Mouse (Mus musculus) neural tube, embryonic 14.5 days (tissue): ENCODE data around the gene Ofcc1. TPM values are rescaled to one million over a fixed set of nuclear protein-coding genes. Genes with fewer than 3 reads are reported as not detected.

Source experiments
- ATAC-seq: fragments of 200-750 bp; cut with Nextera tagmentation; 2 replicates; pipeline ENCODE4 v1.8.0; 2017; ENCODE audit warnings: low read depth, mild to moderate bottlenecking, moderate TSS enrichment, moderate library complexity
- H3K27ac ChIP-seq: fragments of 300-500 bp; sonication (generic); 2 replicates; pipeline ENCODE4 v1.5.1; 2014; ENCODE audit warnings: low read depth, mild to moderate bottlenecking, control low read depth, low read length, moderate library complexity, mixed read lengths
- H3K27me3 ChIP-seq: fragments of 300-500 bp; sonication (generic); 2 replicates; pipeline ENCODE4 v1.6.1; 2014; ENCODE audit warnings: low read length; ENCODE audit not compliant: control insufficient read depth, insufficient read depth
- H3K36me3 ChIP-seq: fragments of 300-500 bp; sonication (generic); 2 replicates; pipeline ENCODE4 v1.6.1; 2014; ENCODE audit warnings: low read length, mixed read lengths; ENCODE audit not compliant: control insufficient read depth, insufficient read depth
- H3K4me1 ChIP-seq: fragments of 300-500 bp; sonication (generic); 2 replicates; pipeline ENCODE4 v1.6.1; 2014; ENCODE audit warnings: low read length; ENCODE audit not compliant: control insufficient read depth, insufficient read depth
- H3K4me2 ChIP-seq: fragments of 300-500 bp; sonication (generic); 2 replicates; pipeline ENCODE4 v1.6.1; 2014; ENCODE audit warnings: mild to moderate bottlenecking, low read depth, low read length, control low read depth
- H3K4me3 ChIP-seq: fragments of 300-500 bp; sonication (generic); 2 replicates; pipeline ENCODE4 v1.5.1; 2014; ENCODE audit warnings: low read depth, low read length, control low read depth, mixed read lengths
- H3K9ac ChIP-seq: fragments of 300-500 bp; sonication (generic); replicated peaks from 2 replicates; pipeline ENCODE4 v1.6.1; 2014; ENCODE audit warnings: low read depth, mild to moderate bottlenecking, control low read depth, low read length, mixed read lengths
- H3K9me3 ChIP-seq: fragments of 300-500 bp; sonication (generic); 2 replicates; pipeline ENCODE4 v1.6.1; 2016; ENCODE audit warnings: low read length; ENCODE audit not compliant: control insufficient read depth
- WGBS: fragments of 180-500 bp; shearing (Covaris S2); extraction: QIAGEN DNeasy Blood & Tissue Kit; methylation state at CpG from one replicate; pipeline ENCODE4 v1.1.7; 2014; 5-methylcytosine and 5-hydroxymethylcytosine counted together
- polyA plus RNA-seq: library from polyadenylated mRNA; unstranded; fragments of >200 nt; fragmentation: Nextera tagmentation; extraction: Ambion mirVana; gene quantifications from 2 replicates; pipeline ENCODE4 v1.2.1, GENCODE M21; 2014

Ofcc1 gene
- polyA plus RNA-seq, 1 experiment from 2014 or later: 0.16 TPM

DNA sequence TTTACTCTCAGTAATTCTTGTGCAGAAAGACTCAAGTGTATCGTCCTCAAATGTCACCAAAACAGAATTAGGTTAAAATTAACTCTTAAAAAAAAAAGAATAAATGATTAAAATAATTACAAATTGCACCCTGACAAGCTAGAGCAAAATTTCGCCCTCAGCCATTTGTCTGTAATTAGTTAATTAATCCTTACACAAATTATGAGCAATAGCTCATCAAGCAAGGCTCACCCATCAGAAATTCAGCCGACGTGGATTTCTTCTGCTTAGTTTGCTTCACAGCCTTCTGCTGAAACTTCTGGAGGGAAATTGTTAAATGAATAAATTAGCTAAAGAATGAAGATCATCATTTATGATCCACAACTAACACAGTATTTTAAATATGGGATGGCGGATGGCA lies 80.6 kb downstream of the Ofcc1 start:
- ATAC-seq: no peak
- no peaks in the 10 kb centered on the region for H3K4me1 ChIP-seq
- no peak overlapping the region for H3K4me2 ChIP-seq
- WGBS: 74% methylated on average over 5 of the region's 5 CpGs
- no peak overlapping the region for H3K27ac ChIP-seq
- H3K4me3 ChIP-seq: no peak overlapping the region
- H3K36me3 ChIP-seq: no peaks in the 10 kb centered on the region
- H3K9me3 ChIP-seq: no peaks in the 10 kb centered on the region
- no peaks in the 10 kb centered on the region for H3K27me3 ChIP-seq
- no peak overlapping the region for H3K9ac ChIP-seq

DNA sequence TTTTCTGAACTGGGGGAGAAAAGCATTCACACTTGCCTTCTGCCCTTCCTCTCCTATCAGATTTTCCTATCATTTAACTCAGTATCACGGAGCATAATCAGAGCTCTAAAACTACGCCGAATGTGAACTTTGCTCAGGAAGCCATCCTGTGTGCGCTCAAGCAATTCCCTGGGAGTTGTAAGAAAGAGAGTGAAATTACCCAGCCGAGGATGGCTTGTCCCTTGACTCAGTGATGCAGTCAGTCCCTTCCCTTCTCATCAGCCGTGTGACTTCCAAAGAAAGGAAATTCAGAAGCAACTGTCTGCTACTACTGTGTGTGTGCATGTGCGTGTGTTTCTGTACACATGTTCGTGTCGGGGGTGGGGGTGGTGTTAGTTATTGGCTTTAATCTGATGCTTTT lies 93.7 kb downstream of the Ofcc1 start:
- Histone ChIP-seq H3K27ac (no peak overlapping the region), H3K9ac (no peak overlapping the region), H3K9me3 (no peaks in the 10 kb centered on the region), H3K4me2 (no peak overlapping the region), H3K27me3 (no peaks in the 10 kb centered on the region), H3K4me1 (no peaks in the 10 kb centered on the region), H3K4me3 (no peak overlapping the region), H3K36me3 (no peaks in the 10 kb centered on the region)
- WGBS: 87% methylated on average over 9 of the region's 9 CpGs
- ATAC-seq: no peak

DNA sequence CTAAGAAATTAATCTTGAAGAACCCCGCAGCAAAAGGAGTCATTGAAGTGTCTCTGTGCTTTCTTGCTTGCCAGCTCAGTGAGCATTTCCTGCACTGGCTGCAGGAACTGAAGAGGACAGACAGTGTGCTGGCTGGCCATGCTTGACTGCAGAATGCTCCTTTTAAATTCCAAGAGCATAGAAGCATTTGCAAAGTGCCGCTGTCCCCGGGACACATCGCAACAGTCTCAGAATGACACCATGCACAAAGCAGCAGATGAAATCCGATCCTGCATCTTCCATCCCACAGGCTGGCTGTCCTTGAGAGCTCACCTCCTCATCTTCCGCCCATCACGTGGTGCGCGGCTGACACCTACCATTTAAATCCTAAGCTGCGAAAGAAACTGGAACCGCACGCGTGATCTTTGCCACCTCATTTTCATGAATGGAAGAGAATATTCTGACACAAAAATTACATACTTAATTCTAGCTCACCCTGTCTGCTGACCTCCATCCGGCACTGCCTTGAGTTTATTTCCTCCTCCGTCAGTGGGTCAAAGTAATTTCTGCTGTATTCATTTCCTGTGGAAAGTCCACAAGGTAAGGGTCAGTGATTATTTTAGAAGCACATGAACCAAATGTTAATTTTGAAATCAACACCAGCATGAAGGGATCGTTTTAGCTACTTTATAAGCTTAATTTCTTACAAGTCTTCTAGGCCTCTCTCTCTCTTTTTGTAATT lies 98.0 kb downstream of the Ofcc1 start:
- WGBS: 80% methylated on average over 16 of the region's 16 CpGs
- no peak for ATAC-seq
- no peak overlapping the region for H3K4me2 ChIP-seq

DNA sequence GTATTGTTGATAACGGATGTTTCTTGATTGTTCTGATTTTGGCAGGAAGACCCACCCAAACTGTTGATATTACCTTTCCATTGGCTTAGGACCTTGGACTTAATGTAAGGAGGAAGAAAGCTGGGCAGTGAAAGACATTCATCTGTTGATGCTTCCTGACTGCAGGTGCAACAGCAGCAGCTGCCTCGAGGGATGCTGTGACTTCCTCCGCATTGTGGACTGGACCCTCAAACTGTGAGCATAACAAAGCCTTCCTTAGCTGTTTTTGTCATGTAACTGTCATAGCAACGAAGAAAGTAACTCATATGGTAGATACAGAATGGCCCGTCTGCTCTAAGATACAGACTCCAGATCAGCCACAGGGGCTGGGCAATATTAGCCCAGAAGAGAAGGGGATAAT lies 102.5 kb downstream of the Ofcc1 start:
- no peaks in the 10 kb centered on the region for H3K36me3 ChIP-seq
- no peak overlapping the region for H3K27ac ChIP-seq
- no peaks in the 10 kb centered on the region for H3K4me1 ChIP-seq
- no peak overlapping the region for H3K4me3 ChIP-seq
- no peaks in the 10 kb centered on the region for H3K27me3 ChIP-seq
- WGBS: 86% methylated on average over 5 of the region's 5 CpGs
- no peak overlapping the region for H3K9ac ChIP-seq
- ATAC-seq: no peak
- no peak overlapping the region for H3K4me2 ChIP-seq
- no peaks in the 10 kb centered on the region for H3K9me3 ChIP-seq

More for the DNA sequence above, 98.0 kb downstream of the Ofcc1 start:
- no peak overlapping the region for H3K4me3 ChIP-seq
- no peak overlapping the region for H3K27ac ChIP-seq
- H3K27me3 ChIP-seq: no peaks in the 10 kb centered on the region
- no peaks in the 10 kb centered on the region for H3K36me3 ChIP-seq
- no peak overlapping the region for H3K9ac ChIP-seq
- H3K4me1 ChIP-seq: no peaks in the 10 kb centered on the region
- H3K9me3 ChIP-seq: no peaks in the 10 kb centered on the region

DNA sequence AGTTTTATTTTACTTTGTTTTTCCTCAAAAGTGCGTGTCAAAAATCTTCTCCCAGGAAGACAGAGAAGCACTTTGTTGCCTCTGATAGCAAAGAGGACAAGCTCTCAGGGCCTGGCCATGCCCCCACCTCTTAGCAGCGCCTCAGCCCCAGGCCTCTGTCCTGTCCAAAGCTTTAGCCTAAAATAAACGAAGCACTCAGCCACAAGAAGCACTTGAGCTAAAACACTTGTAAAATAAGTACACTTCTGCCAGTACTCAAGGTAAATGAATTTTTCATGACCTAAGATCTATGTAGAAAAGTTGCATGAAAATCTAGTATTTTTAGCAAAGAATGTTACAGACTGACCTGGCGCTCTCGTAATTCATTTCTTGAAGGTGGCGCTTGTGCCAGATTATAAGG lies 117.4 kb downstream of the Ofcc1 start:
- Histone ChIP-seq H3K27me3 (no peaks in the 10 kb centered on the region), H3K4me1 (no peaks in the 10 kb centered on the region), H3K9me3 (no peaks in the 10 kb centered on the region), H3K9ac (no peak overlapping the region), H3K36me3 (no peaks in the 10 kb centered on the region), H3K27ac (no peak overlapping the region), H3K4me2 (no peak overlapping the region), H3K4me3 (no peak overlapping the region)
- 84% methylated on average over 6 of the region's 6 CpGs for WGBS
- no peak for ATAC-seq

DNA sequence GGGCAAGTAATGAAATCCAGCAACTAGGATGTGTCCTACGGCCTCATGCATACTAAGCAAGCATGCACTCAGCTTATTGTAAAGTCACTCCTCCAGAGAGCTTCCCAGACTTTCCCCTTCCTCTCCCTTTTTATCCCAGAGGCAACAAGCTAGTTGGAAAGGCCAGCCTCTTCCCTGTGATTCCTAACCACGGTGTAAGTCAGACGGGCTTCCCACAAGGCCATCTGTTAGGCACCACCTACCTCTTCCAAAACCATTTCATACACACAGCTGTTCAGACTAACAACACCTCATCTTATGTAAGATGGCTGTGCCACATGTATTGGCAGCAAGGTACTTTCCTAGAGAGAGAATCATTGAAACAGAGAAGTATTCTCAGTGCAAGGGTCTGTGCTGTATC lies 124.9 kb downstream of the Ofcc1 start:
- no peak overlapping the region for H3K27ac ChIP-seq
- 75% methylated on average over 3 of the region's 3 CpGs for WGBS

DNA sequence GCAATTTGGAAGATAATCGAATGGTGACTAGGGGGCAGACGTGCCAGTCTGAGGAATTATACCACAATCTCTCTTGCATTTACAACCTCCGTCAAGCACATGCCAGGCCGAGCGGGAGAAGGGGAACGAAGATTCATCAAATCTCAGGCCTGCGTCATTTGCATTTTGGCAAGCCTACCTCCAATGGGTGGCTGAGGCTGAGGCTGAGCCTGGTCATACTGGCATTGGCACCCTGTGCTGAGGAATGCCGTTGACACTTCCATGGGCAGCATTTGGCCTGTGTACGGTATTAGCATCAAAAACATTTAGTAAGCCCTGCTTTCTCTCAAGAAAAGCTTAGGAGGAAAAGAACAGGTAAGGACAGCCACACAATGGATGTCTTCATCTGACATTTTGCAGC lies 152.9 kb downstream of the Ofcc1 start:
- 50% methylated on average over 9 of the region's 9 CpGs for WGBS
- ATAC-seq: no peak
- Histone ChIP-seq H3K9ac (no peak overlapping the region), H3K36me3 (no peaks in the 10 kb centered on the region), H3K4me3 (no peak overlapping the region), H3K27ac (no peak overlapping the region), H3K27me3 (no peaks in the 10 kb centered on the region), H3K4me1 (no peaks in the 10 kb centered on the region), H3K4me2 (no peak overlapping the region; the same call in 1 of the 2 replicates), H3K9me3 (no peaks in the 10 kb centered on the region)

More for the DNA sequence above, 124.9 kb downstream of the Ofcc1 start:
- Histone ChIP-seq H3K4me2 (no peak overlapping the region), H3K4me3 (no peak overlapping the region), H3K36me3 (no peaks in the 10 kb centered on the region), H3K27me3 (no peaks in the 10 kb centered on the region), H3K9me3 (no peaks in the 10 kb centered on the region), H3K4me1 (no peaks in the 10 kb centered on the region), H3K9ac (no peak overlapping the region)
- no peak for ATAC-seq

DNA sequence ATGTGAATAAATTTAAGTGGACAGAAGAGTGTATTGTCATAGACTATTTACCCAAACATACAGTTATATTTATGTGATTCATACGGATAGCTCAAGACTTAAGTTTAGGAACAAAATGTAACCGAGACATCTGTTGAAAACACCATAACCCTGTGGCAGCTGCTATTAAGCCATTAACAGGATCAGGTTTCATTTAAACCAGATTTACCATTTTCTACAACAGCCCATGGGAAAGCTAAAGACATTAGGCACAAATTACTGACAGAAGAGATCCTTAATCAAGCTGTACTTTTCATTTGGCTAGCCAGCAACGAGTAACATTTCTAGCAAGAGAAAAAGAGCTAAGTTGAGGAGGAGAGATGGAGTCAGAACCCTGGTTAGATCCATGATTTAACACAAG lies 179.5 kb downstream of the Ofcc1 start:
- H3K4me3 ChIP-seq: no peak overlapping the region
- H3K36me3 ChIP-seq: no peaks in the 10 kb centered on the region
- no peak overlapping the region for H3K4me2 ChIP-seq
- no peak overlapping the region for H3K9ac ChIP-seq
- H3K27me3 ChIP-seq: no peaks in the 10 kb centered on the region
- 70% methylated on average over 3 of the region's 3 CpGs for WGBS
- H3K4me1 ChIP-seq: no peaks in the 10 kb centered on the region
- no peak overlapping the region for H3K27ac ChIP-seq
- no peak for ATAC-seq
- H3K9me3 ChIP-seq: no peaks in the 10 kb centered on the region

DNA sequence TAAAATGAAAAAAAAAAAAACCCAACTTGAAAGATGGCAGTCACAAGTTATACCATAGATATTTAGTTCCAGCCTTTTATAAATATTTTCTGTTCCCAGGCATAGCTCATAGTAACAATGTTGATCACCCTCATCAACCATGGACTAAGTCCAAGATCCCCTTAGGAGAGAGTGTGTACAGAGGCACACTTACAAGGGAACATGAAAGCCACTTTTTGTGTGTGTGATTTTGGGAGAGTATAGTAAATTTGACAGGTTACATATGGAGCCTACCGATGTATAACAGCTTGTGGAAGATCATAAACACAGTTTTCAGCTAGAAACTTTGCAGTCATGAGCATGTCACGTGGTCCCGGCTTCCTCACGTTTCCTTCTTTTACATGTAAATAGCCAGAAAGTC lies 189.5 kb downstream of the Ofcc1 start:
- ATAC-seq: no peak
- Histone ChIP-seq H3K4me3 (no peak overlapping the region), H3K9me3 (no peaks in the 10 kb centered on the region), H3K9ac (no peak overlapping the region), H3K27me3 (no peaks in the 10 kb centered on the region), H3K4me1 (no peaks in the 10 kb centered on the region), H3K27ac (no peak overlapping the region), H3K4me2 (no peak overlapping the region), H3K36me3 (no peaks in the 10 kb centered on the region)
- 81% methylated on average over 4 of the region's 4 CpGs for WGBS
